8 mouse cellular contexts compared by ENCODE assay signal in genomic region chr5:123076419-123077281, GRCm38 (mm10). TPM values are rescaled to one million over a fixed set of nuclear protein-coding genes. Genes with fewer than 3 reads are reported as not detected.
DNase-seq lines count a peak whose midpoint lies in the region; ATAC-seq lines count a peak whose summit lies in the region.

No protein-coding gene starts in this region.

- intact Hi-C loops in gastrocnemius, postnatal 14 days (cut with DNase I; ENCODE audit: low total_unique reads) = no loop called here

- 5% methylated on average over 27 of the region's 35 CpGs for WGBS in hindbrain, embryonic 11.5 days

- DNase-seq in gastrocnemius, adult 18-20 months (ENCODE audit: low spot score) = peak; percentile 36
- no peak for DNase-seq in gastrocnemius, postnatal 14 days
- peak; percentile 47 to 50 for DNase-seq in B cell, adult 2 months
- DNase-seq in cerebellum, postnatal 25 days = peak; percentile 43 to 48
- peak; percentile 72 for DNase-seq in hindbrain, embryonic 11.5 days (ENCODE audit: low spot score)
- peak; percentile 73 to 86 for DNase-seq in thymus, postnatal 10 days (ENCODE audit: low spot score in 2 of 2)
- no peak for DNase-seq in right cerebral cortex, postnatal 25 days

- H3K9ac ChIP-seq in hindbrain, embryonic 11.5 days (ENCODE audit: low read depth, low read length) = peak overlapping the region; percentile 73

- H3K4me3 ChIP-seq in hindbrain, embryonic 11.5 days (ENCODE audit: low read depth, low read length) = peak overlapping the region; percentile 76

- H3K27me3 ChIP-seq in hindbrain, embryonic 11.5 days (ENCODE audit: control insufficient read depth, insufficient read depth, low read length) = no peaks in the 10 kb centered on the region

- peak overlapping the region; percentile 97 for H3K4me2 ChIP-seq in hindbrain, embryonic 11.5 days (replicated peaks; ENCODE audit: low read depth, low read length)

- peaks cover 5% of the 10 kb centered on the region for H3K4me1 ChIP-seq in hindbrain, embryonic 11.5 days (replicated peaks; ENCODE audit: control insufficient read depth, insufficient read depth, low read length)

- no peaks in the 10 kb centered on the region for H3K9me3 ChIP-seq in hindbrain, embryonic 11.5 days (ENCODE audit: control insufficient read depth, low read length)

- no peaks in the 10 kb centered on the region for H3K36me3 ChIP-seq in hindbrain, embryonic 11.5 days (ENCODE audit: control insufficient read depth, insufficient read depth, low read length)

- ATAC-seq in hindbrain, embryonic 11.5 days (ENCODE audit: low FRiP score) = peak; percentile 84
- ATAC-seq in megakaryocyte-erythroid progenitor cell, adult 5-6 weeks (replicated peaks; ENCODE audit: low FRiP score, low TSS enrichment, poor library complexity, severe bottlenecking) = peak; percentile 92

- peak overlapping the region; percentile 62; the same call in 1 of the 2 replicates for H3K27ac ChIP-seq in hindbrain, embryonic 11.5 days (ENCODE audit: low read depth, low read length)

RNA-seq across cellular contexts. Expression of gene Tmem120b, which starts 8.4 kb away (rescaled TPM):
- 10 to 100 TPM; 16.8 to 19.6 TPM for total RNA-seq in gastrocnemius, adult 18-20 months (2021)
- 10 to 100 TPM; 11.9 TPM for total RNA-seq in gastrocnemius, postnatal 14 days (2021)
- polyA plus RNA-seq in hindbrain, embryonic 11.5 days (2014; fragmentation: Nextera tagmentation; extraction: Ambion mirVana) = 7.8 and 9.0 TPM in 2 replicates
- 22.0 and 24.8 TPM in 2 replicates for total RNA-seq in megakaryocyte-erythroid progenitor cell, adult 5-6 weeks (2014; fragmentation: Nextera tagmentation)
- 4.0 and 12.6 TPM in 2 replicates for total RNA-seq in megakaryocyte-erythroid progenitor cell, adult 5-6 weeks (2017)

RNA-seq across cellular contexts. Expression of gene Morn3, which starts 29.8 kb away (rescaled TPM):
- not detected for total RNA-seq in gastrocnemius, adult 18-20 months (2021)
- not detected for total RNA-seq in gastrocnemius, postnatal 14 days (2021)
- polyA plus RNA-seq in hindbrain, embryonic 11.5 days (2014; fragmentation: Nextera tagmentation; extraction: Ambion mirVana) = 0.77 and 1.0 TPM in 2 replicates
- total RNA-seq in megakaryocyte-erythroid progenitor cell, adult 5-6 weeks (2014; fragmentation: Nextera tagmentation) = not detected in 2 replicates
- total RNA-seq in megakaryocyte-erythroid progenitor cell, adult 5-6 weeks (2017) = not detected in 2 replicates

RNA-seq across cellular contexts. Expression of gene Rhof, which starts 55.8 kb away (rescaled TPM):
- under 1 TPM; 0.09 to 0.24 TPM for total RNA-seq in gastrocnemius, adult 18-20 months (2021)
- under 1 TPM; 0.27 to 0.51 TPM for total RNA-seq in gastrocnemius, postnatal 14 days (2021)
- polyA plus RNA-seq in hindbrain, embryonic 11.5 days (2014; fragmentation: Nextera tagmentation; extraction: Ambion mirVana) = 1.7 and 2.0 TPM in 2 replicates
- total RNA-seq in megakaryocyte-erythroid progenitor cell, adult 5-6 weeks (2014; fragmentation: Nextera tagmentation) = 3.2 TPM in 1 of 2 replicates, not detected in the other
- total RNA-seq in megakaryocyte-erythroid progenitor cell, adult 5-6 weeks (2017) = 0.61 and 1.1 TPM in 2 replicates

Comparison
In these comparisons a context has a peak if more than half of its experiments do, and no peak if none do; other contexts are left out.
1. DNase-seq: peak in gastrocnemius, adult 18-20 months (single experiment), B cell, adult 2 months (2 of 2), cerebellum, postnatal 25 days (2 of 2), hindbrain, embryonic 11.5 days (single experiment) and thymus, postnatal 10 days (2 of 2); none in gastrocnemius, postnatal 14 days (single experiment) and right cerebral cortex, postnatal 25 days (single experiment).